Mouse (Mus musculus): ENCODE measurements around the gene Gm17349.
A peak's percentile ranks its signal among the peaks of the same experiment; 100 is the strongest.

Gene Gm17349

GRCm38 (mm10) chr15:99699715-99700114 lies 5.6 kb downstream of the Gm17349 start:
- DNase-seq = no peak

GRCm38 (mm10) chr15:99698533-99699085 lies 6.7 kb downstream of the Gm17349 start:
- DNase-seq = no peak

- no peak for DNase-seq
These were observed 8.0 kb downstream of the Gm17349 start for GRCm38 (mm10) chr15:99697309-99697708.

- peak in 1 of 2 experiments; percentile 37 for DNase-seq
These were observed 13.3 kb downstream of the Gm17349 start for GRCm38 (mm10) chr15:99691976-99692375.

- no peak for DNase-seq
These were observed 14.4 kb downstream of the Gm17349 start for GRCm38 (mm10) chr15:99690924-99691323.

- peak; percentile 75 to 78 for DNase-seq
These were observed 16.6 kb downstream of the Gm17349 start for GRCm38 (mm10) chr15:99688712-99689111.

- DNase-seq = no peak
These were observed 21.1 kb downstream of the Gm17349 start for GRCm38 (mm10) chr15:99684156-99684555.

GRCm38 (mm10) chr15:99682880-99683279 lies 22.4 kb downstream of the Gm17349 start:
- peak in 1 of 2 experiments; percentile 40 for DNase-seq

GRCm38 (mm10) chr15:99679008-99679407 lies 26.3 kb downstream of the Gm17349 start:
- no peak for DNase-seq

GRCm38 (mm10) chr15:99678063-99678800 lies 27.1 kb downstream of the Gm17349 start:
- DNase-seq = peak; percentile 52 to 65

- DNase-seq = no peak
These were observed 28.2 kb downstream of the Gm17349 start for GRCm38 (mm10) chr15:99677089-99677488.

GRCm38 (mm10) chr15:99674866-99675265 lies 30.4 kb downstream of the Gm17349 start:
- peak; percentile 55 to 60 for DNase-seq

- peak; percentile 45 to 54 for DNase-seq
These were observed 33.5 kb downstream of the Gm17349 start for GRCm38 (mm10) chr15:99671783-99672182.

- DNase-seq = peak in 1 of 2 experiments; percentile 48
These were observed 34.2 kb downstream of the Gm17349 start for GRCm38 (mm10) chr15:99670964-99671670.

GRCm38 (mm10) chr15:99670154-99670821 lies 35.0 kb downstream of the Gm17349 start, which contains the start of gene Asic1:
Gene Asic1 (plus strand): TSS chr15:99670368.
- DNase-seq = peak; percentile 84 to 87

- no peak for DNase-seq
These were observed 35.9 kb downstream of the Gm17349 start for GRCm38 (mm10) chr15:99669392-99669791.

GRCm38 (mm10) chr15:99668881-99669280 lies 36.4 kb downstream of the Gm17349 start:
- DNase-seq = peak; percentile 85 to 88

GRCm38 (mm10) chr15:99667544-99667943 lies 37.7 kb downstream of the Gm17349 start:
- DNase-seq = no peak

- peak; percentile 63 to 69 for DNase-seq
These were observed 40.5 kb downstream of the Gm17349 start for GRCm38 (mm10) chr15:99664600-99665451.

GRCm38 (mm10) chr15:99663964-99664599 lies 41.2 kb downstream of the Gm17349 start:
- DNase-seq = peak in 1 of 2 experiments; percentile 34

- no peak for DNase-seq
These were observed 42.9 kb downstream of the Gm17349 start for GRCm38 (mm10) chr15:99662371-99662770.

All from cerebellum, adult 18-20 months (tissue).